ENCODE assay signal across 8 mouse cellular contexts in the genomic region with DNA sequence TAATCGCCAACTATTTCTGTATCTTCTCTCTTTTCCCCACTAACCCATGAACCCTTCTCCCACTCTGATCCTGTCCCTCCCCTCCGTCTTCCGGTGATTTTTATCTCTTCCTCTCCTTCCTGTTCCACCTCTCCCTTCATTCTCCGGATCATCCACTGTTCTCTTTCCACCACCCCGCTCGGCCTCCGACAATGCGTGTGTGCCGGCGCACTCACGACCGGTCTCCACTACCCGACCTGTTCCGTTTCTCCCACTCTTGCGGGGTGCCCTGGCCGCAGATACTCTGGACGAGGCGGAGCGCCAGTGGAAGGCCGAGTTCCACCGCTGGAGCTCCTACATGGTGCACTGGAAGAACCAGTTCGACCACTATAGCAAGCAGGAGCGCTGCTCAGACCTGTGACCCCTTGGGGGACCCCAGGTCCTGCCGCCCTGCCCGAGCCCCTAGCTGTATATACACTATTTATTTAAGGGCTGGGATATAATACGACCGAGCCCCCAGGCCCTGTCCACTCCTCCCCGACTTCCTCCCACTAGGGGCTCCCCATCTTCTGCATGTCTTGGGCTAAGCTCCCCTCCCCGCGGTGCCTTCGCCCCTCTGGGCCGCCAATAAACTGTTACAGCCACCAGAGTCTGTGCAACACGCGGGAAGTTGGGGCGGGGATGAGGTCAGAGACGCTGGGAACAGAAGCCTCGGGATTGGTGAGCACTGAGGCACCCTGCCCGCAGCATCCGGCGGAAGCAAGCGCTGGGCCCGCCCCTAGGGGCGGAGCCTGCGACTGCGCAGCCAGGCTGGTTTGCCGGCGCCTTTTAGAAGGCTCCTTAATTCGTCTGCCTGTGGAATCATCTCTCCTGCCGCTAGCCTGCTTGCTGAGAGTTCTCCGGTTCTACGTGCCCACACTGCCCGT. TPM values are rescaled to one million over a fixed set of nuclear protein-coding genes. Genes with fewer than 3 reads are reported as not detected.
DNase-seq lines count a peak whose midpoint lies in the region; ATAC-seq lines count a peak whose summit lies in the region.

Gene Ufsp1 (plus strand): TSS at position 791 of the 905 bp plus-strand sequence.

- DNase-seq in WW6 (ENCODE audit: low read depth, low spot score) = peak; percentile 87
- DNase-seq in cerebellum, postnatal 4 days (ENCODE audit: low spot score in 2 of 2) = peak; percentile 91 to 96
- DNase-seq in gastrocnemius, adult 18-20 months (ENCODE audit: low spot score) = peak; percentile 94
- peak; percentile 94 to 96 for DNase-seq in left cerebral cortex, adult 18-20 months (ENCODE audit: low spot score in 2 of 2)
- peak; percentile 98 for DNase-seq in right cerebral cortex, adult 18-20 months
- DNase-seq in urinary bladder, postnatal 10 days (ENCODE audit: low spot score) = peak; percentile 83

- peak within 1 kb of the TSS; percentile 90 for H3K27ac ChIP-seq in hindbrain, embryonic 16.5 days (ENCODE audit: low read depth, low read length)
- peak within 1 kb of the TSS; percentile 82 for H3K27ac ChIP-seq in macrophage

- H3K9me3 ChIP-seq in hindbrain, embryonic 16.5 days (ENCODE audit: control insufficient read depth, low read length) = no peaks in the 10 kb centered on the region

- ATAC-seq in hindbrain, embryonic 16.5 days = peak; percentile 96

- peak within 1 kb of the TSS; percentile 64 for H3K4me3 ChIP-seq in hindbrain, embryonic 16.5 days (ENCODE audit: low read length)
- peak within 1 kb of the TSS; percentile 58 for H3K4me3 ChIP-seq in macrophage (ENCODE audit: inconsistent target)

- H3K9ac ChIP-seq in hindbrain, embryonic 16.5 days (ENCODE audit: low read depth, low read length) = peak within 1 kb of the TSS; percentile 85

- H3K27me3 ChIP-seq in hindbrain, embryonic 16.5 days (replicated peaks; ENCODE audit: control insufficient read depth, insufficient read depth, low read length) = peaks cover 13% of the 10 kb centered on the region

- H3K36me3 ChIP-seq in hindbrain, embryonic 16.5 days (ENCODE audit: control insufficient read depth, insufficient read depth, low read length) = peaks cover 39% of the 10 kb centered on the region
- H3K36me3 ChIP-seq in macrophage (ENCODE audit: inconsistent target) = peaks cover 38% of the 10 kb centered on the region

- H3K4me1 ChIP-seq in hindbrain, embryonic 16.5 days (ENCODE audit: control insufficient read depth, insufficient read depth, low read depth, low read length) = peaks cover 29% of the 10 kb centered on the region

- under 1% methylated on average over 52 of the region's 52 CpGs for WGBS in hindbrain, embryonic 16.5 days
- WGBS in macrophage (ENCODE audit: missing documents) = under 1% methylated on average over 51 of the region's 52 CpGs

- H3K79me2 ChIP-seq in macrophage (ENCODE audit: inconsistent target) = no peaks in the 10 kb centered on the region

- peak within 1 kb of the TSS; percentile 100 for H3K4me2 ChIP-seq in hindbrain, embryonic 16.5 days (ENCODE audit: low read length)

RNA-seq across cellular contexts. Expression of gene Ufsp1, which starts in this region (rescaled TPM):
- total RNA-seq in gastrocnemius, adult 18-20 months (2021) = 10 to 100 TPM; 19.1 to 20.8 TPM
- polyA plus RNA-seq in hindbrain, embryonic 16.5 days (2015; fragmentation: Nextera tagmentation; extraction: Ambion mirVana) = 25.5 and 29.6 TPM in 2 replicates
- total RNA-seq in left cerebral cortex, adult 18-20 months (2021) = 10 to 100 TPM; 12.2 to 13.4 TPM
- total RNA-seq in macrophage (2018; cell fraction: chromatin; rRNA removed) = 1 to 10 TPM in 8 of 26 experiments, under 1 TPM in 7, not detected in 11; 0.49 to 2.3 (median 1.0) TPM
- total RNA-seq in macrophage (2018; cell fraction: cytosol; rRNA removed) = 1 to 10 TPM in 23 of 26 experiments, under 1 TPM in 3; 0.86 to 3.2 (median 1.8) TPM
- 1 to 10 TPM in 16 of 26 experiments, under 1 TPM in 6, not detected in 4; 0.71 to 6.3 (median 1.3) TPM for total RNA-seq in macrophage (2018; cell fraction: nucleus; rRNA removed)
- 1.2 to 3.2 TPM (median 1.6 TPM) in 3 replicates for polyA plus RNA-seq in macrophage (2018)

Comparison
In these comparisons a context has a peak if more than half of its experiments do, and no peak if none do; other contexts are left out.
1. Peak in every context shown above with its lines: DNase-seq, ATAC-seq, H3K4me3 ChIP-seq and H3K27ac ChIP-seq.